8 mouse cellular contexts compared by ENCODE assay signal in genomic region chr2:32965511-32966183, GRCm38 (mm10). TPM values are rescaled to one million over a fixed set of nuclear protein-coding genes. Genes with fewer than 3 reads are reported as not detected.
DNase-seq lines count a peak whose midpoint lies in the region; ATAC-seq and TF ChIP-seq lines count a peak whose summit lies in the region.

No protein-coding gene starts in this region.

- TF ChIP-seq POLR2A in myocyte (IDR thresholded peaks at IDR 0.05; ENCODE audit: insufficient read length, low read depth): no peak
- no peak for TF ChIP-seq POLR2A in thymus, adult 2 months (IDR thresholded peaks at IDR 0.05; ENCODE audit: control insufficient read depth, extremely low read depth, insufficient read depth, low read length, poor library complexity)

- H3K4me3 ChIP-seq in kidney, embryonic 14.5 days (ENCODE audit: low read length): no peak overlapping the region
- no peak overlapping the region; the same call in 1 of the 2 replicates for H3K4me3 ChIP-seq in hindbrain, embryonic 14.5 days (replicated peaks; ENCODE audit: low read length)
- peak overlapping the region; percentile 80 for H3K4me3 ChIP-seq in myocyte
- no peak overlapping the region for H3K4me3 ChIP-seq in thymus, adult 2 months (ENCODE audit: control insufficient read depth, insufficient read depth, low read length)

- peak overlapping the region; percentile 78; the same call in 1 of the 2 replicates for H3K9ac ChIP-seq in kidney, embryonic 14.5 days (ENCODE audit: low read depth, low read length)
- peak overlapping the region; percentile 71 for H3K9ac ChIP-seq in hindbrain, embryonic 14.5 days

- peaks cover 28% of the 10 kb centered on the region for H3K79me2 ChIP-seq in myocyte (ENCODE audit: control insufficient read depth, insufficient read depth)

- no peak for TF ChIP-seq CTCF in thymus, adult 2 months (IDR thresholded peaks at IDR 0.05; ENCODE audit: borderline replicate concordance, control insufficient read depth, extremely low read depth, insufficient read depth, low read length, poor library complexity)

- ATAC-seq in kidney, embryonic 14.5 days (ENCODE audit: low FRiP score, low TSS enrichment): no peak
- ATAC-seq in hindbrain, embryonic 14.5 days (ENCODE audit: low FRiP score): no peak

- H3K9me3 ChIP-seq in kidney, embryonic 14.5 days (ENCODE audit: control insufficient read depth, low read length): no peaks in the 10 kb centered on the region
- no peaks in the 10 kb centered on the region for H3K9me3 ChIP-seq in hindbrain, embryonic 14.5 days (ENCODE audit: control insufficient read depth, low read length)

- DNase-seq in kidney, adult 9 months: no peak
- DNase-seq in NIH3T3 (ENCODE audit: low read depth): peak; percentile 60
- DNase-seq in hindbrain, embryonic 14.5 days (ENCODE audit: low spot score): no peak
- no peak for DNase-seq in Muller cell, postnatal 12 days (ENCODE audit: inconsistent ontology term)
- no peak for DNase-seq in thymus, adult 2 months
- no peak for DNase-seq in left cerebral cortex, postnatal 10 days (ENCODE audit: extremely low spot score in 1 of 2, low spot score in 2 of 2)

- intact Hi-C loops in left cerebral cortex, postnatal 10 days (cut with DNase I): no loop called here

- H3K27me3 ChIP-seq in kidney, embryonic 14.5 days (ENCODE audit: control insufficient read depth, insufficient read depth, low read length): no peaks in the 10 kb centered on the region
- no peaks in the 10 kb centered on the region for H3K27me3 ChIP-seq in hindbrain, embryonic 14.5 days (ENCODE audit: control insufficient read depth, insufficient read depth, low read length)
- no peaks in the 10 kb centered on the region for H3K27me3 ChIP-seq in myocyte (ENCODE audit: control insufficient read depth, insufficient read depth, insufficient read length)
- no peaks in the 10 kb centered on the region for H3K27me3 ChIP-seq in thymus, adult 2 months (ENCODE audit: control insufficient read depth, insufficient read depth, low read length)

- peaks cover 24% of the 10 kb centered on the region for H3K4me1 ChIP-seq in kidney, embryonic 14.5 days (ENCODE audit: control insufficient read depth, insufficient read depth, low read length)
- H3K4me1 ChIP-seq in hindbrain, embryonic 14.5 days (replicated peaks; ENCODE audit: control insufficient read depth, insufficient read depth, low read length): peaks cover 30% of the 10 kb centered on the region
- H3K4me1 ChIP-seq in thymus, adult 2 months (replicated peaks; ENCODE audit: control insufficient read depth, insufficient read depth, low read length): peaks cover 24% of the 10 kb centered on the region

- peaks cover 24% of the 10 kb centered on the region for H3K36me3 ChIP-seq in kidney, embryonic 14.5 days (ENCODE audit: control insufficient read depth, insufficient read depth, low read length)
- H3K36me3 ChIP-seq in hindbrain, embryonic 14.5 days (replicated peaks; ENCODE audit: control insufficient read depth, insufficient read depth): peaks cover 27% of the 10 kb centered on the region
- peaks cover 26% of the 10 kb centered on the region for H3K36me3 ChIP-seq in myocyte (ENCODE audit: control insufficient read depth, insufficient read depth)
- peaks cover 15% of the 10 kb centered on the region for H3K36me3 ChIP-seq in thymus, adult 2 months (ENCODE audit: control insufficient read depth, insufficient read depth, low read length)

- WGBS in kidney, embryonic 14.5 days: 15% methylated on average over 7 of the region's 7 CpGs
- WGBS in hindbrain, embryonic 14.5 days: 20% methylated on average over 7 of the region's 7 CpGs
- 54% methylated on average over 7 of the region's 7 CpGs for WGBS in thymus, adult 2 months

- H3K27ac ChIP-seq in kidney, embryonic 14.5 days (ENCODE audit: low read depth, low read length): no peak overlapping the region
- no peak overlapping the region; the same call in 1 of the 2 replicates for H3K27ac ChIP-seq in hindbrain, embryonic 14.5 days
- H3K27ac ChIP-seq in thymus, adult 2 months (ENCODE audit: control insufficient read depth, insufficient read depth, low read length): no peak overlapping the region

- no peak overlapping the region for H3ac ChIP-seq in myocyte (ENCODE audit: control insufficient read depth, insufficient read length)

- peak overlapping the region; percentile 83 for H3K4me2 ChIP-seq in kidney, embryonic 14.5 days (replicated peaks; ENCODE audit: low read depth, low read length)
- H3K4me2 ChIP-seq in hindbrain, embryonic 14.5 days (replicated peaks): peak overlapping the region; percentile 88; the same call in 1 of the 2 replicates
- H3K4me2 ChIP-seq in myocyte (ENCODE audit: low read depth): peak overlapping the region; percentile 95

TF ChIP-seq in myocyte, 11 proteins besides CTCF, POLR2A, EP300 and RAD21:
- TF ChIP-seq REST (IDR thresholded peaks at IDR 0.05; ENCODE audit: insufficient read depth, insufficient read length) (no peak), TCF3 (IDR thresholded peaks at IDR 0.05; ENCODE audit: insufficient read length, low read depth) (no peak), E2F4 (IDR thresholded peaks at IDR 0.05; ENCODE audit: insufficient read depth) (no peak), CEBPB (IDR thresholded peaks at IDR 0.05; ENCODE audit: insufficient read depth, poor library complexity, severe bottlenecking) (no peak), MAX (IDR thresholded peaks at IDR 0.05; ENCODE audit: low read depth) (no peak), POLR2AphosphoS2 (IDR thresholded peaks at IDR 0.05; ENCODE audit: insufficient read length, low read depth) (peak; percentile 17), USF1 (IDR thresholded peaks at IDR 0.05; ENCODE audit: low read depth) (no peak), TCF12 (IDR thresholded peaks at IDR 0.05; ENCODE audit: insufficient read depth, poor library complexity, severe bottlenecking) (no peak), SRF (IDR thresholded peaks at IDR 0.05; ENCODE audit: control insufficient read depth, insufficient read length, low read depth) (no peak)

RNA-seq across cellular contexts. Expression of gene Lrsam1, which starts 4.2 kb away (rescaled TPM):
- 5.8 and 8.8 TPM in 2 replicates for polyA plus RNA-seq in kidney, embryonic 14.5 days (2014; fragmentation: Nextera tagmentation; extraction: Ambion mirVana)
- polyA plus RNA-seq in hindbrain, embryonic 14.5 days (2014; fragmentation: Nextera tagmentation; extraction: Ambion mirVana): 20.2 and 22.4 TPM in 2 replicates
- 11.5 TPM for polyA plus RNA-seq in myocyte (2012; fragmentation: generic; extraction: Trizol)
- polyA plus RNA-seq in thymus, adult 2 months (2012; rRNA removed): 13.7 and 15.3 TPM in 2 replicates
- total RNA-seq in left cerebral cortex, postnatal 10 days (2021): 10 to 100 TPM; 36.3 to 38.9 TPM

RNA-seq across cellular contexts. Expression of gene Rpl12, which starts 4.3 kb away (rescaled TPM):
- polyA plus RNA-seq in kidney, embryonic 14.5 days (2014; fragmentation: Nextera tagmentation; extraction: Ambion mirVana): 249 and 308 TPM in 2 replicates
- polyA plus RNA-seq in hindbrain, embryonic 14.5 days (2014; fragmentation: Nextera tagmentation; extraction: Ambion mirVana): 106 and 113 TPM in 2 replicates
- polyA plus RNA-seq in myocyte (2012; fragmentation: generic; extraction: Trizol): 2,628 TPM
- polyA plus RNA-seq in thymus, adult 2 months (2012; rRNA removed): 495 and 552 TPM in 2 replicates
- 100 to 1,000 TPM; 145 to 166 TPM for total RNA-seq in left cerebral cortex, postnatal 10 days (2021)

RNA-seq across cellular contexts. Expression of gene Slc2a8, which starts 16.2 kb away (rescaled TPM):
- 19.0 and 21.1 TPM in 2 replicates for polyA plus RNA-seq in kidney, embryonic 14.5 days (2014; fragmentation: Nextera tagmentation; extraction: Ambion mirVana)
- polyA plus RNA-seq in hindbrain, embryonic 14.5 days (2014; fragmentation: Nextera tagmentation; extraction: Ambion mirVana): 16.3 and 17.4 TPM in 2 replicates
- 13.5 TPM for polyA plus RNA-seq in myocyte (2012; fragmentation: generic; extraction: Trizol)
- polyA plus RNA-seq in thymus, adult 2 months (2012; rRNA removed): 29.8 and 32.6 TPM in 2 replicates
- 10 to 100 TPM; 22.5 to 25.4 TPM for total RNA-seq in left cerebral cortex, postnatal 10 days (2021)
